Mouse (Mus musculus) effector memory CD4-positive, alpha-beta T cell, adult 5 months (primary cell): ENCODE measurements around the gene Gabpa. TPM values are rescaled to one million over a fixed set of nuclear protein-coding genes. Genes with fewer than 3 reads are reported as not detected.

ENCODE experiments used
- polyA plus RNA-seq: library from polyadenylated mRNA; unstranded; fragments of 100-300 nt; shearing (Covaris generic); gene quantifications from one replicate; pipeline ENCODE4 v1.2.1, GENCODE M21; 2017

The Gabpa gene
- polyA plus RNA-seq = 39.5 TPM

GRCm38 (mm10) chr16:84834745-84835440 is at the start of gene Gabpa:
TSS of gene Gabpa (plus strand) at chr16:84834925.

GRCm38 (mm10) chr16:84835441-84835822 is 707 bp downstream of the Gabpa start, which contains the start of gene Atp5j:
TSS of gene Atp5j (minus strand) at chr16:84835625.

Other genes with a start within 250 kb of the Gabpa start
- 15.5 TPM for gene Mrpl39, start 99.2 kb upstream of the Gabpa start, polyA plus RNA-seq
- gene Jam2, start 60.8 kb upstream of the Gabpa start, polyA plus RNA-seq = 0.11 TPM
- gene Atp5j, start 700 bp downstream of the Gabpa start, polyA plus RNA-seq = 320 TPM